Mouse (Mus musculus): ENCODE results near the gene Sorcs3. TPM values are rescaled to one million over a fixed set of nuclear protein-coding genes. Genes with fewer than 3 reads are reported as not detected.

Gene Sorcs3
- polyA plus RNA-seq, 1 experiment from 2014 or later: 0.18 TPM

DNA sequence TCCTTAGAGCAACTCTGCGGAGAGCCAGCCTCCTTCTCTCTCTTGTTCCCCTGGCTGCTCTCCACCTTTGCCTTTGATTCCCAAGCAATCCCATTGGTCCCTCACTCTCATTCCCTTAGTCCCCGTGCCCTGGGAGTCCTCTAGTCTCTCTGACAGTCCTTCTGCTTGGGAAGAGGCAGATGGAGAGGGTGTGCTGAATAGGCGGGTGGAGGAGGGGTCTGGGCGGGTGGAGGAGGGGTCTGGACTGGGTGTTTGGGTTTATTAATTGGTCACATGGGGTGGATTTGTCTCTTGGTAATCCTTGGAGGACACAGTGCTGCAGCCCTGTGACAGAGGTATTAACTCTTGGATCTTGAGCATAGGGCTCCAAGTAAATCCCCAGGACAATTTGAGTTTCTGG lies 77.4 kb downstream of the Sorcs3 start:
- no peak for DNase-seq (ENCODE audit: low spot score)

DNA sequence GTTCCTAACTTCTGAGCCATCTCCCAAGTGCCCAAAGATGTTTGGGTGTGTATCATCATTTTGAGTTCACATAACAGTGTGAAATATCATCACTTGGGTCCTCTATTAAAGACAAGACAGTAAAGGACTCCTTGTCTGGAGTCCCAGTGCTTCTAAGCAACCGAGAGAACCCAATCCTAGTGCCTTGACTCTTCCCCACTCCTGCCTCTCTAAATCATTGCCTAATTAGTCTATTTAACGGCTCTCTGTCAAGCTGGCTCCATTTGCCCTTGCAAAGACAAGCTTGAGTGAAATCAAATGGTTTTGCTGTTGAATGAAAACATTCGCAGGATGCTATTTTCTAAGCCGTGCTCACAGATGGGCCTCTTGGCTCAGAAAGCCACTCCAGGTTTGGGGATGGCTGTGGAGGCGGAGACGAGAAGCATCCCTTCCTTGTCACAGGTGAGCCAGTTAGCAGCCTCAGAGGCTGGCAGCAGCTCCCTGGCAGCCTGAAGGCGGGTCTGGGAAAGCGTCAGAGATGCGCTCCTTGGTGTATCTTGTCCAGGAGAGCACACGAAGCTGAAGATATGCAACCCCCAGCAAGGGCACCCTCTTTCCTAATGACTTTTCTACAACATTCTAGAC lies 79.9 kb downstream of the Sorcs3 start:
- DNase-seq (ENCODE audit: low spot score): no peak

DNA sequence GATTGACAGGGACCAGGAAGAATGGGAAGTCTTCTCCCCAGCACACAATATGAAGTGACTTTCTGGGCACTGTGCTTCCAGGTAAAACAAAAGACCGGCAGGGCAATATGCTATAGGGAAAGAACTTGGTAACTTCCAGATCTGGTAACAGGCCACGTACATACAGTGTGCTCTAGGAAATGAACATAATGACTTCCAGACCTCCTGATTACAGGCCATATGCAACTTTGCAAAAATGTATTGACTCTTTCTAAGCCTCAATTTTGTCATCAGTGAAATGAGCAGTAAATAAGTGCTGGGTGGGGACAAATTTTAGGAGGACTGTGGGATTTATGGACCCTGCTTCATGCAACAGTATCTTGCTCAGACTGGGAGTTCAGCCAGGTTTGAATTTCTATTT lies 88.4 kb downstream of the Sorcs3 start:
- no peak for DNase-seq (ENCODE audit: low spot score)

DNA sequence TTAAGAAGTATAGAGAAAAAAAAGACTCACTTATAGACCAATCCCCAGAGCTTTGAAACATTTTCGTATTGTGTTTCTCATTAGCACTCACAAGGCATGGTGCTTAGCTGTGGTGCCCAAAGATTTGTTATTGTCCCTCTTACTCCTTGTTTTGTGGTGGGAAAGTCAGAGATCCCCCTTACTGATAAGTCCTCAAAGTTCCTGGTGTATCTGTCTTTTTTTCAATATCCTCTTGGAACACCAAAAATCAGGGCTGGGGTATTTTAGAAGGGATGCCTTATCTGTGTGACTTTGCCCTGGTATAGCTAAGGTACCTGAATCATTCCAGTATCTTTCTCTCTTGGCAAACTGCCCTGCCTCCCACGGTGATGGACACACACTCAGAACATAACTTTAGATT lies 92.6 kb downstream of the Sorcs3 start:
- DNase-seq (ENCODE audit: low spot score): no peak

DNA sequence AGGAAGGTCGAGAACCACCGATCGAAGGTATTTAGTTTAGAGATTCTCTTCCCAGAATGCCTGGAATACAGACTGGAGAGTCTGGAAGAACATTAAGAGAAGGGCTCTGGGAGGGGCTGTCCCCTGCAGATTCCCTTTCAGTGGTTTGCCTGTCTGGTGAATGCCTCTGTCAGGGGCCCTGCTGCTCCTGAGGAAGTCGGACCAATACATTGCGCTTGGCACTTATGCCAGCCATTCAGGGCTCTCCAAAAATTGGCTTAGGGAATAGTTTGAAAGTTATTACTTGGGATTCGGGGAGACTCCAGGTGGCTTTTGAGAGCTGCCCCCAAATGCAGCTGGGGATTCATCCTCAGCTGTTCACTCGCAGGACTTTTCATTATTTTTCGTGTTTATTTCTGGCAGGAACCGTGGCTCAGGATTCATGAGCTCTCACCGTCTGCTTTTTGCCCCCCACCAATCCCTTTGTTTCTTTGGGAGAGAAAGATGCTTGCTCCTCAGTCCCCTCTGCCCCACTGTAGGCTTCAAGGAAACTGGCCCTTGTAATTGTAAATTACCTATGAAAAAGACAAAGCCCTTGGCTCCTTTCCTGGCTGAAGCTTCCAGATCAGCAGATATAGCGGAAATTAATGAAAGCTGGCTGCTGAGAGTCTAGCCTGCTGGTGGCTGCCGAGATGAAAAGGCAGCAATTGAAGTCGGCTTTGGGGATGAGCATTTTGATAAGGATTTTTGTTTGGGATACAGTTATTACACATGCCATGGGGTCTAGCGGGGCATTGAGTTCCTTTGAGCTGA lies 94.8 kb downstream of the Sorcs3 start:
- no peak for DNase-seq (ENCODE audit: low spot score)

DNA sequence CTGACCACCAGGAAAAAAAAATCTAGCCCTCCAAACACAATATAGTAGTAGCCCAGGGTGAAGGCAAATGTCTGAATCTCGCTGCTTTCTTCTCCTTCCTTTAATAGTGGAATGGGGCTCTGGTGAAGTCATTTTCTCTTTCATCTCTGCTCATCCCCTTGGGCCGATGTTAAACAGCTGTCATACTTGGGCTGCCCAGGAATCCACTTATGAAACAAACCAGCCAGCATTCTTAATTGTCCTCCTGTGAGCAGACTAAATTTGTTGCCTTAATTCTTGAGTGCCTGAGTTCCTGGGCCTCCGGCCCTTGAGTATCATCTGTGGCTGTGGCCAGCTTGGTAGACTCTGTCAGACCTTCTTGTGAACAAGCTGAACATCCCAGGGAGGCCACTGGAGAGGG lies 95.5 kb downstream of the Sorcs3 start:
- no peak for DNase-seq (ENCODE audit: low spot score)

DNA sequence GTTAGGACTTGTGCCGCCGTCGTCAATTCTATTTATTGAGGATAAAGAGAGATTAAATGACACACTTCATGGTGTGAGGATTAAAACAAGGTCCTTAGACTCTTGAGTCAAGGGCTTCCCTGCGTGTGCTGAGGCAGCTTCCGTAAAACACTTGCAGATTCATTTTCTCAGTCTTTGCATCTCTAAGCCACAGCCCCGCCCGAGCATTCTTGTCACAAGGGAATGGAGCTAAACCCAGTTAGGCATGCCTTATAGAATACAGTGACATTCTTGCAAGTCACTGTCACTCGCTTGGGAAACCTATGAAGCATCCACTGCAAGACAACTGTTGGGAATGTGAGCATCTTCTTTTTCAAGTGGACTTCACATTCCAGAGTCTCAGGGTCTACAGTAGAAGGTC lies 102.5 kb downstream of the Sorcs3 start:
- DNase-seq (ENCODE audit: low spot score): no peak

DNA sequence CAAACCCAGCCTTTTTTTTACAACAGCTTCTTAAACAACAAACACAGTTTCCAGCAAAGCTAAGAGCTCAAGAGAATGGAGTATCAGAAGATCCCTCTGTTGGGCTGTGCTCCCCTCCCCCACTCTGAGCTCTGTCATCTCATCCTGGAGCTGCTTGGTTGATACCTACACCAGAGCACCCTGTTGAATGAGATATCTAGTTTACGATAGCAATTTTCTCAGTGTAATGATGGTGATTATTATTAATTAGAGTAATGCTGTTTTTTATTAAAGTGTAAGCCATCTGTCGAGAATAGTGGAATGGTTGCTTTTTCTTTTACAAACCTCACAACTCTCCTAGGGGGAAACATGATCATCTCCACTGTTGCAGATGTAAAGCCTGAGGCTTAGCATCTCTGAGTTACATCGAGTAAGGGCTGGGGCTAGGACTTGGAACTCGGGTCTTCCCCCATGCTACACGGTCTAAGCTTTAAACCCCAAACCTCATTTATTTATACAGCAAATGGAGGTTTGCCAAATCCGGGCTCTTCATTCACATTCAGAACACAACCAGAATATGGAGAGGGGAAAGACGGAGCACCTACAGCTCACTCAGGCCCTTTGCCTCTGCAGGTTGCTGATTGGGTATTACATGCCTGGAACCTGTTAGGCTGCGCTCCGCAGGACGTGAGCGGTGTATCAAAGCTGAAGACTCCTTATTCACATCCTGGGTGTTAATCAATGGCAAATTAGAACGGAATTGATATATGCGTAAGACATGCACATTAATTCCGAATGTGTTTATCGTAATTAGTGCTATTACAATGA lies 103.9 kb downstream of the Sorcs3 start:
- no peak for DNase-seq (ENCODE audit: low spot score)

DNA sequence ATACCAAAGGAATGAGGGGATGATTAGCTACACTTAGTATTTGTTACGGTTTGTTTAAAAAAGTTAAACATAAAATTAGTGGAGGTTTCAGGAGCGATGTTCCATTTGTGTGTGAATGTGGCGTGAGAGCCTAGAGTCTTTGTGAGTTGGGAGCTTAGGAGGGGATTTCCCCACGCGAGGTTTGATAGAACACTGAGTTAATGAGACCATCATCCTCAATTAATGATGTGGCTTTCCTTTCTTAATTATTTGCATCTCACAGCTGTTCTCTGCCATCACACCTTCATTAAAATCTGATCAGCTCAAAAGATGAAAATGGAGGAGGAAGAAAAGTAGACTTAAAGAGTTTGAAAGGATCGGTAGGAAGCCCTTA lies 104.5 kb downstream of the Sorcs3 start:
- DNase-seq (ENCODE audit: low spot score): no peak

DNA sequence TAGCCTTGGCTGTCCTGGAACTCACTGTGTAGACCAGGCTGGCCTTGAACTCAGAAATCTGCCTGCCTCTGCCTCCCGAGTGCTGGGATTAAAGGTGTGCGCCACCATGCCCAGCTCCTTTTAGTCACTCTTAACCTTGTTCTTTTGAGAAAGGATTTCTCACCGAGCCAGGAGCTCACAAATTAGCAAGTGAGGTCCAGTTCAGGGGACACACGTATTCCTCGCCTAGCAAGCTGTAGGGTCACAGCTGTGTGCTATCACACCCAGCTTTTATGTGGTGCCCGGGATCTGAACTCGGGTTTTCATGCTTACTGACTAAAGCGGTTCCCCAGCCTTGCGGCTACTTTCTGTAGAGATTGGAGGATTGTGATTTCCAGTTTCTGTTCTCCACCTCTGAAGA lies 108.0 kb downstream of the Sorcs3 start:
- no peak for DNase-seq (ENCODE audit: low spot score)

DNA sequence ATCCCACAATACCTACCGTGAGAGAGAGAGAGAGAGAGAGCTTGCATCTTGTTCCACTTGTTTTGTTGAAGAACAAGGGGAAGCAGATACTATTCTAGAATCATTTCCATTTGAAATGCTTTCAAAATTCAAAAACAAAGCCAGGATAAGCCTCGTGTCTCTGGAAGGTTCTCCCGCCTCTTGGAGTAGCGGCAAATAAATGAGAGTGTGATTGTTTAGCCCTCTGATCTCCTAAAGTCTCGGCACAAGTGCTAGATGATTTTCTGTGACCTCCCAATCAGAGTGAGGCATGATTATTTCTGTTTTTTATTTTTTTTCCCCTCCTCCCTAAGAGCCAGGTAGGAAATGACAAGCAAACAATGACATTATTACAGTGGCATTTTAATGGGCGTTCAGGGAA lies 121.3 kb downstream of the Sorcs3 start:
- DNase-seq (ENCODE audit: low spot score): no peak

DNA sequence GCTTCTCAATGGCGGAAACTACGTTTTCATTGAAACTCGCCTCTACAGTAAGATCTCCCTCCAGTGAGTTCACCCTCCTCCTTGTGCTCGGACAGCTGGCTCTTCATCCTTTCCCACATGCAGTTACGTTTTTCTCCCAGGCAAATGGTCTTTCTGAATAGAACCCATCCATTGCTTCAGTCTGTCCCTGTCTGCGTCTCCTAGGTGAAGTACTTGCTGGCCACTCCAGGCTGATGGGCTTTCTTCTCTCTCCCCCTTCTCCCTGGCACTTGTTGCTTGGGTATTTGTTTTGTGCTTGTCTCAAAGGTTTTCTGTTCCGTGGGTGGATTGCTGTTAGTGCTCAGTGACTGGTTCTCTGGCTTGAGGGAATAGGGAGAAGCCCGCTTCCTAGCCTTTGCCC lies 122.3 kb downstream of the Sorcs3 start:
- no peak for DNase-seq (ENCODE audit: low spot score)

DNA sequence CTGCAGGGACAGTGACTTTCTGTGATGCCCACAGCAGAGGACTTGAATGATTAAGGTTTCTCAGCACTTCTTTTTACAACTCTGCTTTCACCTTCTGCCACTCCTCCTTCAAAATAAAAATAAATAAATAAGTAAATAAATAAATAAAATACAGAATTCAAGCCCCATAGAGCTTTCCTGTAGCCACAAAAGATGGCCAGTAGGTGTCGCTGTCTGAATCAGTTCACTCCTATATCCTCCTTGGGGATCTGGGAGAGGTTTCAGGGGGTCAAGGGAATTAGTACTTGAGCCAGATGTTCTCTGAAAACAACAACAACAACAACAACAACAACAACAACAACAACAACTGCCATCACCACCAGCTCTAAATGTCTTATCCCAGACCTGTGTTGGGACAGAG lies 125.8 kb downstream of the Sorcs3 start:
- no peak for DNase-seq (ENCODE audit: low spot score)

DNA sequence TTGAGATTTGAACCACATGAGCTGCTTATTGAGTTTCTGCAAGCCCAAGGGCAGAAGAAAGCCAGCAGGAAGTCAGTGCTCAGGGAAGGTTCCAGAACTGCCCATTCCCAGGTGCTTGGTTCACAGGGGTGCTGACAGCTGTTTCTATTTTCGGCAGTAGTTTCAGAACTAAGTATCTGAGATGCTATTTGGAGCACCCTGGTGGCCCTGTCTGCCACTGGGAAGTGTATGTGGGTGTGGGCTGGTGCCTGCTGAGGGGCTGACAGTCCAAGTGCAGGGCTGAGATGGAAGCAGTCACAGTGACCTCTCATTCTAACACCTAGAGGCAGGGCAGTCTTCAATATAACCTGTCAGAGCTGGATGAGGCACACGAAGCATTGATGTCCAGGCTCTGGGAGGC lies 127.3 kb downstream of the Sorcs3 start:
- no peak for DNase-seq (ENCODE audit: low spot score)

DNA sequence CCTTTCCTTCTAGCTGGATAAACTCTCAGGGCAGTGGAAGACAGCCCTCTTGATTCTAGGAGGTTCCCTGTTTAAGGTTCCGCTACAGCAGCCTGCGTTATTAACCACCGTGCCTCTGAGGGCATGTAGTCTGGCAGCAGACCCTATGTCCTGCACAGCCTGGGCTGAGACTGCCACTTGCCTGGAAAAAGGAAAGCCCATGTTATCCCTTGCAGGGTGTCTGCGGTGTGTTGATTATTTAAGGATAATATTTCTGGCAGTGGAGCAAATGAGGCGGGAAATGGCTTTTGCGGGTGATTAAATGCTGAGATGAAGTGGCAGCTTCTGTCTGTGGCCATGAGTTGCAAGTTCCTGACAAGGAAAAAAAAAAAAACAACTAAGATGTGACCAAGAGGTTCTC lies 131.6 kb downstream of the Sorcs3 start:
- no peak for DNase-seq (ENCODE audit: low spot score)

DNA sequence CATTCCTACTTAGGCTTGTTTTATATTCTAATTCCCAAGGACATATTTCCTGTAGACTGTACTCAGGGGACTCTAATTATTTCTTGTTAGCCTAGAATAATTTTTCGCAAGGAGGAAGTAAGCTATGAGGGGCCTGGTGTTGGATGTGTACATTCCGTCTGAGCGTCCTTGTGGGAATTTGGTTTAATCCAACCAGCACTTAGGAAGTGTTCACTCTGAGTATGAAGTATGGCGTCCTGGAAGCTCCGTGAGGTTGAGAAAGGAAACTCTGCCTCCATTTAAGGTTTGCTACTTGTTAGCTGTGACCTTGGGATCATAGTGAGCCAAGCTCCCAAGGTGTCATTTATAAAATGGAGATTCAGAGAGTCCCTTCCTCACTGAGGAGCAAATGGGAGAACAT lies 132.3 kb downstream of the Sorcs3 start:
- DNase-seq (ENCODE audit: low spot score): no peak

DNA sequence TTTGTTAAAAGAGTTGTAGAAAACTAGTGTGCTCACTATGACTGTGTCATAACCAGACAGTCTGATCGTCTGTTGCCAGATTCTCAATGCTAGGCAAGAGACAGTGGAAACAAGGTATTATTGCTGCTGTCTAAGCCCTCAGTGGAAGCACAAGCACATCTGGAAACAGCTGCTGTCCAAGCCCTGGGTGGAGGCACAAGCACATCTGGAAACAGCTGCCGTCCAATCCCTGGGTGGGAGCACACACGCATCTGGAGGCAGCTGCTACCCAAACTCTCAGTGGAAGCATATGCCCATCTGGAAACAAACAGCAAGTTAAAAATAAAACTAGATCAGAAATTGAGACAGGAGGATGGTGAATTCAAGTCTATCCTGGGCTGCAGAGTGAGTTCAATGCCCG lies 136.9 kb downstream of the Sorcs3 start:
- DNase-seq (ENCODE audit: low spot score): no peak

DNA sequence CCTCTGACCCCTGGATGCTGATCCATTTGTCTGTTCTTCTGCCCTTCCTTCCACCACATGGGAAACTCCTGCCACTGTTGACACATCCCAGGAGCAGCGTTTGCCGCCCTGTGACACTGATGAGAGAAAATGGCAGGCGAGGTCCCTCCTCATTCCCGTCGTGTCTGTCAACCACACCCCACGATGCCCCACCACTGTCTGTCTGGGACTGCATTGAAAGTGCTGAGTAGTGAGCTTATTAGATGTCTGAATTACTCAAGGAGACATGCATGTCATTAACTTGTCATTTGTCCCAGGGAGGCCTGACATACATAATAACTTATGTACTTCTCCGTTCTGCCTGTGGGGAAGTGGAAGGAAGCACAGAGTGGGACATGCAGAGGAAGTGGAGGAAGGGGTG lies 137.6 kb downstream of the Sorcs3 start:
- DNase-seq (ENCODE audit: low spot score): no peak

DNA sequence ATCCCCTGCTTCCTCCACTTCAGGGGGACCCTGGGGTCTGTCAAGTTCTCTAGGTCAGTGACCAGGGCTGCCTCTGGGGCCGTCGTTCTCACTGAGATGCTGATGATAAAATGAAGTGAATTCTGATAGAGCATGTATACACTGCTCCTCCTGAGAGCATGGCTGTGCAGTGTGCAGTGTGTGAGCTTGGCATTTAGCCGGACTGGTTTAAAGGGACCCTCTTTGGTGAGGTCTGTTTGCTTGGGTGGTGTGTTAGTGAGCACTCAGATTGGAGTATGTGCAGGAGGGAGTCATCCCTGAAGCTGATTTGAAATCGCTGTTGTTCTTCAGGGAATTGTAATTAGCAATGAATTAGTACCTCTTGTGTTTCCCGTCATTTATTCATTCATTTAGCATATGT lies 141.3 kb downstream of the Sorcs3 start:
- no peak for DNase-seq (ENCODE audit: low spot score)

DNA sequence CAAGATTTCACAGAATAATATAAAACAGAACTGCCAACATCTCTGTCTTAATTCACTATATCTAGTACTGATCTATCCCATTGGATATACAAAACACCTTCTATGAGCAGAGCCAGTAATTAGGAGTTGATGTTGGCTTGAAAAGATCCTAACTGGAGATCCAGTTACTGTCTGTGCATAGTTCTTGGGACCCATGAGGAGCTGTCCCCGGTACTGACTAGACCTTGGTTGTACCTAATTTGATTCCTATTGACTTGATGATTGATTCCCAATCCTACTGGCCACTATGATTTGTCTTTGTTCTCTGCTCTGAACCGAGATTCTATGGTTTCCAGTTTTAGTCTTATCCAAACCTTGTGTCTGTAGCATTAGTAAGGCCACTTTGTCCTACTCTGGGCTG lies 151.0 kb downstream of the Sorcs3 start:
- no peak for DNase-seq (ENCODE audit: low spot score)

DNA sequence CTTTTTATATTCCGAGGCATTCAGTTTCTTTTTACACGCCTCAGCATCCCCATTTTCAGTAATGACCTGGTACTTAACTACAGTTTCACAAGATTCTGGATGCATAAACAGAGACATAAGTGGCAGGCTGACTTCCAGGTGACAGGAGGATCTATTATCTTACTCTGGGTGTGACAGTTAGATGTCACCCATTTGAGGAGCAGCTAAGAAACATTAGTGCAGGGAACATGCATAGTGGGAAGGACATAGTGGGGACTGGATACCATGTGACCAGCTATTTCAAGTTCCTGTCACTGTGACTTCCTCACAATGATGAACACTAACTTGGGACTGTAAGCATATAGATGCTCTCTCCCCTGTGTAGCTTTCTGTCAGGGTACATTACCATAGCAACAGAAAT lies 156.3 kb downstream of the Sorcs3 start:
- no peak for DNase-seq (ENCODE audit: low spot score)

DNA sequence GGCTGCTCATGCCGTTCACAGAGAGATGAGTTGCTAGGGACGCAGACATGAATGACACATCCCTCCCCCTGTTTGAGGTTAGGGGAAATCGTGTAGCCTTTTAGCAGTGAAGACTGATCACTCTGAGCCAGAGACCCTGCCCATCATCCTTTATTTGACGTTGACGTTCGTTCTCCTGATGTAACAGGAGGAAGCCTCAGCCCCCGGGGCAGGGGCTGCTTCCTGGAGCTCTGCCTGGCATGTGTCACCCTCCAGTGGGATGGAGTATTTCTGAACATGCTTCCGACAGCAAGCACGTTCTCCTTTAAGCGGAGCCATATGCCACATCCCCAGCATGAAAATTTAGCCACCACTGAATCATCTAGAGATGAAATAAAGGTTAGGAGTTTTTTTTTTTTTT lies 162.2 kb downstream of the Sorcs3 start:
- no peak for DNase-seq (ENCODE audit: low spot score)

DNA sequence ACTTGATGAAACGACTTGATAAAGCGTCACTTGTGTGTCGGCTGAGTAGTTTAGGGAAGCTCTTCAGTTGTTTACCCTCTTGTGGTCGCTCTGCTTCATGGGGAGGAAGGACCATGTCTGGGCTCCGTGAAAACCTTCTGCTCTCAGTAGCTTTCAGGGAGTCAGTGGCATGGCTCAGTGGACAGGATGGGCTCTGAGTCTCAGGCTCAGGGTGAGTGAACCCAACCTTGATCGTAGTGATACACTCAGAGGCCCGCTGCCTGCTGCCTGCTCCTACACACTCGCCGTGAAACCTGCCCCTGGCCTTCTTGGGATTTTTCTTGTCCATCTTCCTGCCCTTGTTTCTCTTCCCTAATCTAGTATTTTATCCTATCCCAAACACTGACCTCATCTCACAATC lies 166.0 kb downstream of the Sorcs3 start:
- DNase-seq (ENCODE audit: low spot score): no peak
